Mouse (Mus musculus) intestine, embryonic 15.5 days (tissue): ENCODE data around the gene Micu1. TPM values are rescaled to one million over a fixed set of nuclear protein-coding genes. Genes with fewer than 3 reads are reported as not detected.
"Not testable (repeated sequence)": the region's sequence is repeated elsewhere in the genome, so short reads cannot be mapped to it uniquely, and the experiment has no call there.

ENCODE experiments used
- ATAC-seq: fragments of 200-750 bp; cut with Nextera tagmentation; 2 replicates; pipeline ENCODE4 v1.8.0; 2017; ENCODE audit warnings: moderate TSS enrichment, moderate library complexity
- H3K27ac ChIP-seq: fragments of 300-500 bp; sonication (generic); 2 replicates; pipeline ENCODE4 v1.5.1; 2015; ENCODE audit warnings: mild to moderate bottlenecking, inconsistent platforms
- H3K27me3 ChIP-seq: fragments of 300-500 bp; sonication (generic); replicated peaks from 2 replicates; pipeline ENCODE4 v1.6.1; 2015; ENCODE audit warnings: inconsistent platforms
- H3K36me3 ChIP-seq: fragments of 300-500 bp; sonication (generic); 2 replicates; pipeline ENCODE4 v1.6.1; 2015; ENCODE audit warnings: inconsistent platforms
- H3K4me1 ChIP-seq: fragments of 300-500 bp; sonication (generic); replicated peaks from 2 replicates; pipeline ENCODE4 v1.6.1; 2015; ENCODE audit warnings: inconsistent platforms
- H3K4me2 ChIP-seq: fragments of 300-500 bp; sonication (generic); replicated peaks from 2 replicates; pipeline ENCODE4 v1.6.1; 2015; ENCODE audit warnings: mild to moderate bottlenecking, inconsistent platforms
- H3K4me3 ChIP-seq: fragments of 300-500 bp; sonication (generic); replicated peaks from 2 replicates; pipeline ENCODE4 v1.5.1; 2015; ENCODE audit warnings: inconsistent platforms
- H3K9ac ChIP-seq: fragments of 300-500 bp; sonication (generic); 2 replicates; pipeline ENCODE4 v1.6.1; 2015; ENCODE audit warnings: inconsistent platforms
- H3K9me3 ChIP-seq: fragments of 300-500 bp; sonication (generic); 2 replicates; pipeline ENCODE4 v1.6.1; 2016; ENCODE audit warnings: inconsistent platforms
- WGBS: fragments of 180-500 bp; shearing (Covaris S2); methylation state at CpG from one replicate; pipeline ENCODE4 v1.1.7; 2015; 5-methylcytosine and 5-hydroxymethylcytosine counted together
- polyA plus RNA-seq: library from polyadenylated mRNA; unstranded; fragments of >200 nt; fragmentation: Nextera tagmentation; extraction: Ambion mirVana; gene quantifications from 2 replicates; pipeline ENCODE4 v1.2.1, GENCODE M21; 2015

Micu1 gene
- polyA plus RNA-seq, 1 experiment from 2014 or later = 66.0 TPM

- 89% methylated on average over 6 of the region's 6 CpGs for WGBS
- H3K9me3 ChIP-seq = no peaks in the 10 kb centered on the region
- no peak overlapping the region for H3K4me2 ChIP-seq
- H3K27ac ChIP-seq = no peak overlapping the region
- no peak overlapping the region for H3K9ac ChIP-seq
- no peaks in the 10 kb centered on the region for H3K27me3 ChIP-seq
- H3K36me3 ChIP-seq = no peaks in the 10 kb centered on the region
- ATAC-seq = no peak
- no peak overlapping the region for H3K4me3 ChIP-seq
- no peaks in the 10 kb centered on the region for H3K4me1 ChIP-seq
Measured at GRCm38 (mm10) chr10:59870038-59870437, 167.8 kb downstream of the Micu1 start.

GRCm38 (mm10) chr10:59872651-59873050 is 170.4 kb downstream of the Micu1 start:
- not testable (repeated sequence) for H3K4me2 ChIP-seq, H3K4me1 ChIP-seq, H3K4me3 ChIP-seq, H3K27me3 ChIP-seq, H3K36me3 ChIP-seq, ATAC-seq, H3K9me3 ChIP-seq, H3K9ac ChIP-seq, H3K27ac ChIP-seq
- WGBS = 87% methylated on average over 4 of the region's 4 CpGs

- Histone ChIP-seq H3K36me3 (no peaks in the 10 kb centered on the region), H3K4me3 (no peak overlapping the region), H3K9me3 (no peaks in the 10 kb centered on the region), H3K27ac (no peak overlapping the region), H3K4me2 (no peak overlapping the region), H3K9ac (no peak overlapping the region), H3K27me3 (no peaks in the 10 kb centered on the region), H3K4me1 (no peaks in the 10 kb centered on the region)
- ATAC-seq = peak; percentile 53; the same call in 1 of the 2 replicates
- 77% methylated on average over 5 of the region's 5 CpGs for WGBS
Measured at GRCm38 (mm10) chr10:59873206-59873605, 170.9 kb downstream of the Micu1 start.

- peak; percentile 36; the same call in 1 of the 2 replicates for ATAC-seq
- H3K36me3 ChIP-seq = no peaks in the 10 kb centered on the region
- no peaks in the 10 kb centered on the region for H3K27me3 ChIP-seq
- no peak overlapping the region for H3K9ac ChIP-seq
- H3K4me1 ChIP-seq = no peaks in the 10 kb centered on the region; the same call in 1 of the 2 replicates
- H3K4me3 ChIP-seq = no peak overlapping the region
- no peak overlapping the region for H3K27ac ChIP-seq
- H3K9me3 ChIP-seq = no peaks in the 10 kb centered on the region
- no peak overlapping the region for H3K4me2 ChIP-seq
- WGBS = 62% methylated on average over 5 of the region's 5 CpGs
Measured at GRCm38 (mm10) chr10:59873613-59874012, 171.3 kb downstream of the Micu1 start.

DNA sequence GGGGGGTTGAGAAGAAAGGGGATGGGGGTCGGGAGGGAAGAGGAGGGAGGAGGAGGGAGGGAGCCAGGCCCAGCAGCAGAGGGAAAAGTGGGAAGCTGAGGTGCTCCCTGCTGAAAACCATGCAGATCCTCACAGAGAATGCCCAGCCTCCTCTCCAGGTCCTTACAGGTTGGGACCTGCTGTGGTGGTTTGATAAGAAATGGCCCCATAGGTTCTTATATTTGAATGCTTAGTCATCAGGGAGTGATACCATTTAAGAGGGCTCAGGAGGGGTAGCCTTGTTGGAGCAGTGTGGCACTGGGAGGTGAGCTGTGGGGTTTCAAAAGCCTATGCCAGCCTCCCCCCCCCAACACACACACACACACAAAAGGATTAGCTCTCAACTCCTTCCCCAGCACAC is 173.1 kb downstream of the Micu1 start:
- Histone ChIP-seq H3K4me1 (no peaks in the 10 kb centered on the region; the same call in 1 of the 2 replicates), H3K9me3 (no peaks in the 10 kb centered on the region), H3K4me3 (no peak overlapping the region), H3K9ac (no peak overlapping the region), H3K27ac (no peak overlapping the region), H3K36me3 (no peaks in the 10 kb centered on the region), H3K4me2 (no peak overlapping the region), H3K27me3 (no peaks in the 10 kb centered on the region)
- no peak for ATAC-seq
- 55% methylated on average over 1 of the region's 1 CpGs for WGBS

DNA sequence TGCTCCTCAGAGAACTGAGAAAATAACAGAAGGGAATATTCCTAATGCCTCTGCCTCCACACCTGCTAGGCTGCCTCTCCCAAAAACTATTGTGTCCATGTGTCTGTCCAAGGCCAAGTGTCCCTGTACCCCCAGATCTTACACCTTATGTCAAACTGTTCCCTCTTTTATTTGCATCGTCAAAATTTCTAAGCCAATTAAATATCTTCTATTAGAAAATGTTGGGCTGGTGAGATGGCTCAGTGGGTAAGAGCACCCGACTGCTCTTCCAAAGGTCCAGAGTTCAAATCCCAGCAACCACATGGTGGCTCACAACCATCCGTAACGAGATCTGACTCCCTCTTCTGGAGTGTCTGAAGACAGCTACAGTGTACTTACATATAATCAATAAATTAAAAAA is 174.4 kb downstream of the Micu1 start:
- H3K4me1 ChIP-seq, H3K9me3 ChIP-seq, H3K36me3 ChIP-seq, H3K9ac ChIP-seq, ATAC-seq, H3K27me3 ChIP-seq, H3K27ac ChIP-seq, H3K4me2 ChIP-seq, H3K4me3 ChIP-seq: not testable (repeated sequence)
- WGBS = 89% methylated on average over 4 of the region's 4 CpGs

DNA sequence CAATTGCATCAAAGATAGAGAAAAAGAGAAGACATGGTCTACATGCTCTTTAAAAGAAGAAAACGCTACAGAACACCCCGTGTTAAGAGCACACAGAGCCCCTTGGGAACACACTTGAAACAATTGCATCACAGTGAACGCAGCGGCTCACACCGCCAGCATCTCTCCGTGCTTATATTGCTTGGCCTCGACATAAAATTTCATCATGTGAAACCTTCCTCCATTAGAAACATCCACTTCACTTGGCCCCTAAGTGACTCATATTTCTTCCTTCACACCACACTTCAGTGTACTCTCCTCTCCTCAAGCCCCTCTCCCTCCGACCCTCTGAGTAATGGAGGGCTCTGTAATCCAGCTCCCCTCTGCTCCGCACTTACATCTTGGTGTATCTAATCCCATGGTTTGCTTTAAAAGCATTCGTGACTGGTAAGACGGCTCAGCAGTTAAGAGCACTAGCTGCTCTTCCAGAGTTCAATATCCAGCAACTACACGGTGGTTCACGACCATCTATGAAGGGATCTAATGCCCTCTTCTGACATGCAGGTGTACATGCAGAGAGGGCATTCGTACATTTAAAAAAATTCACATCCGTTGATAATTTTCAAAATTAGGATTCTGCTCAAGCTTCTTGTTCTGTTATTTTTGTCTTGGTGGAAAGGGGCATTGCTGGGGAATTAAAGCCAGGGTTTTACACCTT is 175.3 kb downstream of the Micu1 start:
- no peak for ATAC-seq
- Histone ChIP-seq H3K9me3 (no peaks in the 10 kb centered on the region), H3K4me3 (no peak overlapping the region), H3K27me3 (no peaks in the 10 kb centered on the region), H3K36me3 (no peaks in the 10 kb centered on the region), H3K4me1 (peaks cover 11% of the 10 kb centered on the region), H3K4me2 (no peak overlapping the region), H3K27ac (no peak overlapping the region), H3K9ac (no peak overlapping the region)
- WGBS = 78% methylated on average over 15 of the region's 15 CpGs

DNA sequence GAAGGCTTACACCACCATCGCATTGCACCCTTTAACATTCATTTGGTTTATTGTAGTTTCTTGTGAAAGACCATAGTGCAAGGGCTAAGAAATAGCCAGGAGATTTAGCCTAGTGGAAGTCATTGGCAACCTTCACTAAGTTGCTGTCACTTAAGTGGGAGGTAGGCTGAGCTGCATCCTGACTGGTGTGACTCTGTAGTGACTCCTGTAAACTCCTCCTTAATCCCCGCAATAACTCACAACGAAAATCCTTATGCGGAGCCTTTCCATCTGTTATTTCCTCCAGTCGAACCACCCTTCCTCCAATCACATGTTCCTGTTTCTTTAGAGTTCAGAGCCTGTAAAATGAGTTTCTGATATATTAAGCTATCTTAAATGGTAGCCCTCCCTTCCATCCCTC is 176.5 kb downstream of the Micu1 start:
- 13% methylated on average over 5 of the region's 5 CpGs for WGBS
- Histone ChIP-seq H3K27me3 (no peaks in the 10 kb centered on the region), H3K4me1 (peaks cover 11% of the 10 kb centered on the region), H3K9me3 (no peaks in the 10 kb centered on the region), H3K27ac (peak overlapping the region; percentile 100), H3K4me3 (peak overlapping the region; percentile 72), H3K4me2 (peak overlapping the region; percentile 79), H3K9ac (no peak overlapping the region), H3K36me3 (no peaks in the 10 kb centered on the region)
- ATAC-seq = peak; percentile 15; the same call in 1 of the 2 replicates

- peaks cover 11% of the 10 kb centered on the region for H3K4me1 ChIP-seq
- peak within 1 kb of the TSS; percentile 72 for H3K4me3 ChIP-seq
- peak within 1 kb of the TSS; percentile 93 for H3K9ac ChIP-seq
- no peaks in the 10 kb centered on the region for H3K27me3 ChIP-seq
- H3K9me3 ChIP-seq = no peaks in the 10 kb centered on the region
- H3K4me2 ChIP-seq = peak within 1 kb of the TSS; percentile 79
- ATAC-seq = peak; percentile 93
- no peaks in the 10 kb centered on the region for H3K36me3 ChIP-seq
- under 1% methylated on average over 78 of the region's 80 CpGs for WGBS
- peak within 1 kb of the TSS; percentile 100 for H3K27ac ChIP-seq
Measured at GRCm38 (mm10) chr10:59879255-59880028, 177.2 kb downstream of the Micu1 start, which contains the start of gene Dnajb12. Dnajb12 (plus strand) TSS chr10:59879556.

GRCm38 (mm10) chr10:59880029-59880386 is 177.7 kb downstream of the Micu1 start:
- under 1% methylated on average over 13 of the region's 13 CpGs for WGBS
- Histone ChIP-seq H3K4me2 (peak overlapping the region; percentile 79), H3K36me3 (no peaks in the 10 kb centered on the region), H3K9ac (peak overlapping the region; percentile 93), H3K4me1 (peaks cover 11% of the 10 kb centered on the region), H3K9me3 (no peaks in the 10 kb centered on the region), H3K4me3 (peak overlapping the region; percentile 72), H3K27me3 (no peaks in the 10 kb centered on the region), H3K27ac (peak overlapping the region; percentile 100)
- ATAC-seq = peak; percentile 69

GRCm38 (mm10) chr10:59880837-59881236 is 178.6 kb downstream of the Micu1 start:
- Histone ChIP-seq H3K4me3 (peak overlapping the region; percentile 72; the same call in 1 of the 2 replicates), H3K27me3 (no peaks in the 10 kb centered on the region), H3K9ac (peak overlapping the region; percentile 93; the same call in 1 of the 2 replicates), H3K27ac (peak overlapping the region; percentile 100), H3K36me3 (no peaks in the 10 kb centered on the region), H3K4me1 (peaks cover 11% of the 10 kb centered on the region), H3K9me3 (no peaks in the 10 kb centered on the region), H3K4me2 (peak overlapping the region; percentile 79)
- WGBS = 68% methylated on average over 7 of the region's 7 CpGs
- ATAC-seq = 0 out of 2 replicates have a peak, but pooled peaks have one; percentile 4

DNA sequence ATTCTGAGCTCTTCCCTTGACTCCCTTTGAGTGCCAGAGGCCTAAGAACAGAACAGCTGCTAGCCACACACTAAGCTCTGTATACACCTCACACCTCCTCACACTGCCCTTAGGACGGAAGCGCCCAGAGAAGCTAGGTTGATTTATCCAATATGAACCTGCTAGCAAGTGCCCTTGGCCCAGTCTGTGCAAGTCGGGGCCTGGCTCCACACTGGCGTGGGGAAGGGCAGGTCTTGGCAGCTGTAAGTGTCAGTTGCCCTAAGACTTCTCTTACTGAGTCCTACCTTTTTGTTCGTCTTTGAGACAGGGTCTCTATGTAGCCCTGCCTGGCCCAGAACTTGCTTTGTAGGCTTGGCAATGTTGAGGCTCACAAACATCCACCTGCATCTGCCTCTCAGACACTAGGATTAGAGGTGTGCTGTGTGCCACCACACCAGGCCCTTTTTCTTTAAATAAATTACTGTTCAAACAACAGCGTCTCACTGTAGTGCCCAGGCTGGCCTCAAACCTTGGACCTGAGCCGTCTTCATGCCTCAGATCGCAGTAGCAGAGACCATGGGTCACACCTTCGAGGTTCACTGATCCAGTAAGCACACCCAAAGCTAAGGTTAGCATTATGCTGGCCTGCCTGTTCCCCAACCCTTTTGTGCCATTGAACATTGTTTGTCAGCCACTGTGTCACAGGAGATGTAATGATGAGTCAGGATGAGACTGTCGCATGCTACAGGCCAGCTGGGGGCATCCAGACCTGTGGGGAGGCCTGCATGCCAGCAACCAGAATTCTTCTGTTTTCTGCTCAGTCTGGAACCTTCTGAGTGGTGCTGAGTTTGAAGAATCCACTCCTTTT is 182.3 kb downstream of the Micu1 start:
- peaks cover 11% of the 10 kb centered on the region for H3K4me1 ChIP-seq
- no peak for ATAC-seq
- H3K4me2 ChIP-seq = no peak overlapping the region
- no peaks in the 10 kb centered on the region for H3K27me3 ChIP-seq
- no peak overlapping the region for H3K4me3 ChIP-seq
- 90% methylated on average over 10 of the region's 10 CpGs for WGBS
- H3K27ac ChIP-seq = no peak overlapping the region
- no peaks in the 10 kb centered on the region for H3K36me3 ChIP-seq
- no peaks in the 10 kb centered on the region for H3K9me3 ChIP-seq
- no peak overlapping the region for H3K9ac ChIP-seq
